Mouse (Mus musculus) liver, postnatal 0 days (tissue): ENCODE measurements around the gene Kirrel3. TPM values are rescaled to one million over a fixed set of nuclear protein-coding genes. Genes with fewer than 3 reads are reported as not detected.

Experiments used
- ATAC-seq: fragments of 200-750 bp; cut with Nextera tagmentation; 2 replicates; pipeline ENCODE4 v1.8.0; 2017; ENCODE audit warnings: mild to moderate bottlenecking, moderate library complexity
- DNase-seq: peaks from one replicate; pipeline ENCODE4 v3.0.0-alpha.2; 2016
- H3K27ac ChIP-seq: fragments of 300-500 bp; sonication (generic); 2 replicates; pipeline ENCODE4 v1.5.1; 2014; ENCODE audit warnings: antibody characterized with exemption, moderate library complexity, mild to moderate bottlenecking, low read depth
- H3K27me3 ChIP-seq: fragments of 300-500 bp; sonication (generic); 2 replicates; pipeline ENCODE4 v1.6.1; 2014; ENCODE audit warnings: low read length, control low read depth, mixed read lengths; ENCODE audit not compliant: insufficient read depth
- H3K36me3 ChIP-seq: fragments of 300-500 bp; sonication (generic); replicated peaks from 2 replicates; pipeline ENCODE4 v1.6.1; 2014; ENCODE audit warnings: mild to moderate bottlenecking, control low read depth, low read length, moderate library complexity, mixed read lengths; ENCODE audit not compliant: insufficient read depth
- H3K4me1 ChIP-seq: fragments of 300-500 bp; sonication (generic); 2 replicates; pipeline ENCODE4 v1.6.1; 2014; ENCODE audit warnings: antibody characterized with exemption, mild to moderate bottlenecking, control low read depth; ENCODE audit not compliant: insufficient read depth
- H3K4me2 ChIP-seq: fragments of 300-500 bp; sonication (generic); 2 replicates; pipeline ENCODE4 v1.6.1; 2014; ENCODE audit warnings: low read depth, mild to moderate bottlenecking, low read length, moderate library complexity, mixed read lengths
- H3K4me3 ChIP-seq: fragments of 300-500 bp; sonication (generic); 2 replicates; pipeline ENCODE4 v1.5.1; 2014; ENCODE audit warnings: low read depth, low read length
- H3K9ac ChIP-seq: fragments of 300-500 bp; sonication (generic); replicated peaks from 2 replicates; pipeline ENCODE4 v1.6.1; 2014; ENCODE audit warnings: mild to moderate bottlenecking, moderate library complexity
- H3K9me3 ChIP-seq: fragments of 300-500 bp; sonication (generic); 2 replicates; pipeline ENCODE4 v1.6.1; 2016; ENCODE audit warnings: mild to moderate bottlenecking, control low read depth, low read length, mixed read lengths
- CTCF ChIP-seq: sonication (generic); IDR thresholded peaks from 2 replicates; pipeline ENCODE4 v1.5.1; 2016; ENCODE audit warnings: antibody characterized with exemption, low read depth
- EP300 ChIP-seq: IDR thresholded peaks from 2 replicates; pipeline ENCODE4 v1.6.1; 2016; ENCODE audit warnings: antibody characterized with exemption, low read depth, mild to moderate bottlenecking
- WGBS: fragments of 180-500 bp; shearing (Covaris S2); extraction: QIAGEN DNeasy Blood & Tissue Kit; methylation state at CpG from one replicate; pipeline ENCODE4 v1.1.7; 2014; ENCODE audit not compliant: insufficient replicate concordance; 5-methylcytosine and 5-hydroxymethylcytosine counted together
- polyA plus RNA-seq: library from polyadenylated mRNA; unstranded; fragments of >200 nt; fragmentation: Nextera tagmentation; extraction: Ambion mirVana; gene quantifications from 2 replicates; pipeline ENCODE4 v1.2.1, GENCODE M21; 2015

Gene Kirrel3
- polyA plus RNA-seq, 1 experiment from 2014 or later: 0.07 TPM

- Histone ChIP-seq H3K9ac (no peak overlapping the region), H3K4me1 (no peaks in the 10 kb centered on the region), H3K27me3 (no peaks in the 10 kb centered on the region), H3K4me2 (no peak overlapping the region), H3K9me3 (no peaks in the 10 kb centered on the region), H3K27ac (no peak overlapping the region), H3K36me3 (no peaks in the 10 kb centered on the region), H3K4me3 (no peak overlapping the region)
- DNase-seq (no peak), ATAC-seq (no peak)
- WGBS: 85% methylated on average over 10 of the region's 10 CpGs
- TF ChIP-seq EP300: no peak
- no peak for TF ChIP-seq CTCF
These were observed 372.4 kb downstream of the Kirrel3 start for GRCm38 (mm10) chr9:34858071-34858470.

GRCm38 (mm10) chr9:34860934-34861333 is 375.2 kb downstream of the Kirrel3 start:
- no peaks in the 10 kb centered on the region for H3K36me3 ChIP-seq
- H3K27me3 ChIP-seq: no peaks in the 10 kb centered on the region
- no peak overlapping the region for H3K4me3 ChIP-seq
- ATAC-seq: no peak
- no peaks in the 10 kb centered on the region for H3K4me1 ChIP-seq
- no peak overlapping the region for H3K4me2 ChIP-seq
- H3K9ac ChIP-seq: no peak overlapping the region
- WGBS: 34% methylated on average over 4 of the region's 4 CpGs
- TF ChIP-seq CTCF (no peak), EP300 (no peak)
- no peak overlapping the region for H3K27ac ChIP-seq
- no peaks in the 10 kb centered on the region for H3K9me3 ChIP-seq
- no peak for DNase-seq

- TF ChIP-seq CTCF (peak; percentile 46), EP300 (no peak)
- Histone ChIP-seq H3K36me3 (no peaks in the 10 kb centered on the region), H3K9ac (no peak overlapping the region), H3K4me3 (no peak overlapping the region), H3K4me2 (no peak overlapping the region), H3K27me3 (no peaks in the 10 kb centered on the region), H3K27ac (no peak overlapping the region), H3K4me1 (no peaks in the 10 kb centered on the region), H3K9me3 (no peaks in the 10 kb centered on the region)
- no peak for ATAC-seq
- 41% methylated on average over 2 of the region's 2 CpGs for WGBS
- no peak for DNase-seq
These were observed 376.1 kb downstream of the Kirrel3 start for GRCm38 (mm10) chr9:34861775-34862174.

- DNase-seq: no peak
- TF ChIP-seq CTCF (no peak), EP300 (no peak)
- WGBS: 62% methylated on average over 6 of the region's 6 CpGs
These were observed 379.9 kb downstream of the Kirrel3 start for GRCm38 (mm10) chr9:34865606-34866005.

GRCm38 (mm10) chr9:34871316-34871966 is 385.7 kb downstream of the Kirrel3 start:
- ATAC-seq: no peak
- Histone ChIP-seq H3K27me3 (no peaks in the 10 kb centered on the region), H3K36me3 (no peaks in the 10 kb centered on the region), H3K27ac (no peak overlapping the region), H3K4me1 (no peaks in the 10 kb centered on the region), H3K4me2 (no peak overlapping the region), H3K9me3 (no peaks in the 10 kb centered on the region), H3K9ac (no peak overlapping the region), H3K4me3 (no peak overlapping the region)
- DNase-seq: no peak
- no peak for TF ChIP-seq EP300
- 38% methylated on average over 15 of the region's 15 CpGs for WGBS

More at GRCm38 (mm10) chr9:34865606-34866005, 379.9 kb downstream of the Kirrel3 start:
- Histone ChIP-seq H3K27me3 (no peaks in the 10 kb centered on the region), H3K36me3 (no peaks in the 10 kb centered on the region), H3K4me3 (no peak overlapping the region), H3K9me3 (no peaks in the 10 kb centered on the region), H3K4me2 (no peak overlapping the region), H3K4me1 (no peaks in the 10 kb centered on the region), H3K27ac (no peak overlapping the region), H3K9ac (no peak overlapping the region)
- no peak for ATAC-seq

- Histone ChIP-seq H3K27ac (no peak overlapping the region), H3K4me2 (no peak overlapping the region), H3K27me3 (no peaks in the 10 kb centered on the region), H3K9me3 (no peaks in the 10 kb centered on the region), H3K9ac (no peak overlapping the region), H3K4me1 (no peaks in the 10 kb centered on the region), H3K4me3 (no peak overlapping the region), H3K36me3 (no peaks in the 10 kb centered on the region)
- WGBS: 74% methylated on average over 6 of the region's 6 CpGs
- DNase-seq (no peak), ATAC-seq (no peak)
- TF ChIP-seq EP300: no peak
- TF ChIP-seq CTCF: no peak
These were observed 389.5 kb downstream of the Kirrel3 start for GRCm38 (mm10) chr9:34875238-34875637.
